Mouse (Mus musculus) liver, embryonic 12.5 days (tissue): Measurements from ENCODE around the gene Tmem102. TPM values are rescaled to one million over a fixed set of nuclear protein-coding genes. Genes with fewer than 3 reads are reported as not detected.

ENCODE experiments used
- ATAC-seq: fragments of 200-750 bp; cut with Nextera tagmentation; 2 replicates; pipeline ENCODE4 v1.8.0; 2017; ENCODE audit warnings: moderate number of reproducible peaks, mild to moderate bottlenecking, moderate library complexity
- H3K27ac ChIP-seq: fragments of 300-500 bp; sonication (generic); 2 replicates; pipeline ENCODE4 v1.5.1; 2016; ENCODE audit warnings: mild to moderate bottlenecking
- H3K27me3 ChIP-seq: fragments of 300-500 bp; sonication (generic); replicated peaks from 2 replicates; pipeline ENCODE4 v1.6.1; 2016; ENCODE audit warnings: mild to moderate bottlenecking, moderate library complexity
- H3K36me3 ChIP-seq: fragments of 300-500 bp; sonication (generic); 2 replicates; pipeline ENCODE4 v1.6.1; 2016; ENCODE audit warnings: mild to moderate bottlenecking, moderate library complexity
- H3K4me1 ChIP-seq: fragments of 300-500 bp; sonication (generic); 2 replicates; pipeline ENCODE4 v1.6.1; 2016
- H3K4me2 ChIP-seq: fragments of 300-500 bp; sonication (generic); 2 replicates; pipeline ENCODE4 v1.6.1; 2016; ENCODE audit warnings: mild to moderate bottlenecking, moderate library complexity
- H3K4me3 ChIP-seq: fragments of 300-500 bp; sonication (generic); 2 replicates; pipeline ENCODE4 v1.5.1; 2016; ENCODE audit warnings: mild to moderate bottlenecking, moderate library complexity
- H3K9ac ChIP-seq: fragments of 300-500 bp; sonication (generic); 2 replicates; pipeline ENCODE4 v1.6.1; 2016; ENCODE audit warnings: mild to moderate bottlenecking, moderate library complexity
- H3K9me3 ChIP-seq: fragments of 300-500 bp; sonication (generic); replicated peaks from 2 replicates; pipeline ENCODE4 v1.6.1; 2016; ENCODE audit warnings: mild to moderate bottlenecking, moderate library complexity
- WGBS: fragments of 180-500 bp; shearing (Covaris S2); methylation state at CpG from one replicate; pipeline ENCODE4 v1.1.7; 2016; ENCODE audit not compliant: insufficient replicate concordance; 5-methylcytosine and 5-hydroxymethylcytosine counted together
- polyA plus RNA-seq: library from polyadenylated mRNA; unstranded; fragments of >200 nt; fragmentation: Nextera tagmentation; extraction: Ambion mirVana; gene quantifications from 2 replicates; pipeline ENCODE4 v1.2.1, GENCODE M21; 2016

Tmem102 gene
- polyA plus RNA-seq, 1 experiment from 2014 or later, result 0.72 TPM

GRCm38 (mm10) chr11:69754233-69754632 is 51.2 kb downstream of the Tmem102 start:
- H3K9ac ChIP-seq, result peak overlapping the region; percentile 39; the same call in 1 of the 2 replicates
- 52% methylated on average over 5 of the region's 5 CpGs for WGBS
- H3K27me3 ChIP-seq, result no peaks in the 10 kb centered on the region
- peaks cover 63% of the 10 kb centered on the region for H3K4me1 ChIP-seq
- H3K9me3 ChIP-seq, result no peaks in the 10 kb centered on the region
- H3K4me3 ChIP-seq, result no peak overlapping the region; the same call in 1 of the 2 replicates
- H3K4me2 ChIP-seq, result peak overlapping the region; percentile 87
- peaks cover 26% of the 10 kb centered on the region for H3K36me3 ChIP-seq
- peak overlapping the region; percentile 49 for H3K27ac ChIP-seq
- ATAC-seq, result no peak

Other genes starting within 250 kb of the Tmem102 start
- gene Efnb3, start 245.4 kb downstream of the Tmem102 start, polyA plus RNA-seq, result 1.7 and 2.3 TPM in 2 replicates
- 24.3 and 27.1 TPM in 2 replicates for gene Wrap53, start 225.4 kb downstream of the Tmem102 start, polyA plus RNA-seq
- 110 TPM in 2 replicates for gene Trp53, start 225.3 kb downstream of the Tmem102 start, polyA plus RNA-seq
- 38.3 and 39.8 TPM in 2 replicates for gene Atp1b2, start 199.7 kb downstream of the Tmem102 start, polyA plus RNA-seq
- 33.0 and 34.9 TPM in 2 replicates for gene Shbg, start 187.7 kb downstream of the Tmem102 start, polyA plus RNA-seq
- 11.5 and 12.4 TPM in 2 replicates for gene Sat2, start 183.6 kb downstream of the Tmem102 start, polyA plus RNA-seq
- gene Fxr2, start 172.6 kb downstream of the Tmem102 start, polyA plus RNA-seq, result 22.5 and 23.4 TPM in 2 replicates
- not detected in 2 replicates for gene Sox15, start 150.3 kb downstream of the Tmem102 start, polyA plus RNA-seq
- 38.2 and 39.4 TPM in 2 replicates for gene Mpdu1, start 143.0 kb downstream of the Tmem102 start, polyA plus RNA-seq
- 14.5 and 15.0 TPM in 2 replicates for gene Cd68, start 139.5 kb downstream of the Tmem102 start, polyA plus RNA-seq
- gene Eif4a1, start 133.2 kb downstream of the Tmem102 start, polyA plus RNA-seq, result 393 and 408 TPM in 2 replicates
- gene Senp3, start 123.5 kb downstream of the Tmem102 start, polyA plus RNA-seq, result 53.8 and 56.2 TPM in 2 replicates
- gene Tnfsf13, start 119.8 kb downstream of the Tmem102 start, polyA plus RNA-seq, result 0.14 and 0.23 TPM in 2 replicates
- 3.3 and 3.6 TPM in 2 replicates for gene Tnfsf12, start 109.8 kb downstream of the Tmem102 start, polyA plus RNA-seq
- 0.72 and 0.98 TPM in 2 replicates for gene Tnfsfm13, start 109.5 kb downstream of the Tmem102 start, polyA plus RNA-seq
- gene Polr2a, start 47.0 kb downstream of the Tmem102 start, polyA plus RNA-seq, result 17.4 and 20.2 TPM in 2 replicates
- not detected in 2 replicates for gene Slc35g3, start 43.7 kb downstream of the Tmem102 start, polyA plus RNA-seq
- gene Zbtb4, start 39.7 kb downstream of the Tmem102 start, polyA plus RNA-seq, result 0.43 and 0.70 TPM in 2 replicates
- gene Chrnb1, start 9.7 kb downstream of the Tmem102 start, polyA plus RNA-seq, result 0.63 and 0.64 TPM in 2 replicates
- 0.45 and 0.48 TPM in 2 replicates for gene Fgf11, start 3.8 kb downstream of the Tmem102 start, polyA plus RNA-seq
- not detected in 2 replicates for gene Gm39566, start 9.7 kb upstream of the Tmem102 start, polyA plus RNA-seq
- gene Spem2, start 12.8 kb upstream of the Tmem102 start, polyA plus RNA-seq, result not detected in 2 replicates
- gene Spem1, start 16.6 kb upstream of the Tmem102 start, polyA plus RNA-seq, result not detected in 2 replicates
- 1.3 and 1.4 TPM in 2 replicates for gene Nlgn2, start 32.2 kb upstream of the Tmem102 start, polyA plus RNA-seq
- 330 and 338 TPM in 2 replicates for gene Tmem256, start 32.9 kb upstream of the Tmem102 start, polyA plus RNA-seq
- gene Plscr3, start 40.8 kb upstream of the Tmem102 start, polyA plus RNA-seq, result 37.0 and 37.7 TPM in 2 replicates
- gene Tnk1, start 53.1 kb upstream of the Tmem102 start, polyA plus RNA-seq, result 1.2 and 1.4 TPM in 2 replicates
- not detected in 2 replicates for gene Tmem95, start 72.4 kb upstream of the Tmem102 start, polyA plus RNA-seq
- 1.3 TPM in 2 replicates for gene Kctd11, start 75.8 kb upstream of the Tmem102 start, polyA plus RNA-seq
- gene Acap1, start 89.9 kb upstream of the Tmem102 start, polyA plus RNA-seq, result 7.6 and 8.1 TPM in 2 replicates
- gene 2810408A11Rik, start 95.4 kb upstream of the Tmem102 start, polyA plus RNA-seq, result 2.3 TPM in 2 replicates
- gene Neurl4, start 95.4 kb upstream of the Tmem102 start, polyA plus RNA-seq, result 4.5 and 5.7 TPM in 2 replicates
- 125 TPM in 2 replicates for gene Gps2, start 108.3 kb upstream of the Tmem102 start, polyA plus RNA-seq
- 2,199 and 2,266 TPM in 2 replicates for gene Eif5a, start 116.3 kb upstream of the Tmem102 start, polyA plus RNA-seq
- gene Ybx2, start 130.2 kb upstream of the Tmem102 start, polyA plus RNA-seq, result 0.20 and 0.25 TPM in 2 replicates
- gene Slc2a4, start 142.6 kb upstream of the Tmem102 start, polyA plus RNA-seq, result 14.9 and 17.0 TPM in 2 replicates
- gene Cldn7, start 159.2 kb upstream of the Tmem102 start, polyA plus RNA-seq, result 2.8 and 3.3 TPM in 2 replicates
- 14.0 and 15.2 TPM in 2 replicates for gene Ctdnep1, start 175.5 kb upstream of the Tmem102 start, polyA plus RNA-seq
- 88.1 and 91.8 TPM in 2 replicates for gene Elp5, start 176.9 kb upstream of the Tmem102 start, polyA plus RNA-seq
- 260 and 270 TPM in 2 replicates for gene Gabarap, start 185.5 kb upstream of the Tmem102 start, polyA plus RNA-seq
- gene Phf23, start 190.2 kb upstream of the Tmem102 start, polyA plus RNA-seq, result 39.5 and 40.9 TPM in 2 replicates
- gene Dvl2, start 195.0 kb upstream of the Tmem102 start, polyA plus RNA-seq, result 13.4 and 13.7 TPM in 2 replicates
- 89.9 and 91.3 TPM in 2 replicates for gene Acadvl, start 209.8 kb upstream of the Tmem102 start, polyA plus RNA-seq
- 2.3 and 2.7 TPM in 2 replicates for gene Dlg4, start 211.3 kb upstream of the Tmem102 start, polyA plus RNA-seq
- 0.51 and 0.63 TPM in 2 replicates for gene Asgr1, start 248.5 kb upstream of the Tmem102 start, polyA plus RNA-seq